Mouse (Mus musculus) bone marrow macrophage, adult 2 months (primary cell): ENCODE measurements around the gene Adarb2.

ENCODE experiments used
- CTCF ChIP-seq: IDR thresholded peaks from 2 replicates; pipeline ENCODE4 v1.5.1; 2012; ENCODE audit warnings: low read depth, mild to moderate bottlenecking, low read length, moderate library complexity
- POLR2A ChIP-seq: IDR thresholded peaks from 2 replicates; pipeline ENCODE4 v1.6.1; 2012; ENCODE audit warnings: mild to moderate bottlenecking, low read depth, low read length, borderline replicate concordance

DNA sequence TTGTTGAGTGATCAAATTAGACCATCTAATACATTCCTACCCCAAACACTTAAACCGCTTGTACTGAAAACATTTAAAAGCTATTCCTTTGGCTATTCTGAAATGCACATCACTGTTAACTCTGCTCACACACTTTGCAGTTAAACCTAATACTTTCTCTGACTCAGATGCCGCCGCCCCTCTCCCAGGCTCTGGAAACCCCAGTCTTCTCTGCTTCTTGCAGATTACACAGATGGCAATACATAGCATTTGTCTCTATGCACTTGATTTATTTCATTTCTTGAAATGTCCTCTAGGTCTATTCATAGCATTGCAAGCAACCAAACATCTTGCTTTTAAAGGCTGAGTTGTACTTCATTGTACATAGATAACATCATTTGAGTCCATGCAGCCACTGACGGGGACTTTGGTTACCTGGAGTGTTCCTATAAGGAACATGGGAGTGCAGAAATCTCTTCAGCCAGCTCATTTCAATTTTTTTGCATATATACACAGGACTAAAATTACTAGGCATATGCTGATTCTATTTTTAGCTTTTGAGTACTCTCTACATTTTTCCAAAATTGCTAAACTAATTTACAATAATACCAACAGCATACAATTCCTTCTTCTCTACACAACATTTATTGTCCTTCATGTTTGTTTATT, 236.6 kb downstream of the Adarb2 start:
- TF ChIP-seq CTCF (no peak), POLR2A (no peak)
